Mouse (Mus musculus) liver, embryonic 14.5 days (tissue): ENCODE results near the gene Tmem270.

Experiments
- CTCF ChIP-seq: IDR thresholded peaks from 2 replicates; pipeline ENCODE4 v1.5.1; 2016; ENCODE audit warnings: antibody characterized with exemption, low read depth, control low read depth
- EP300 ChIP-seq: IDR thresholded peaks from 2 replicates; pipeline ENCODE4 v1.6.1; 2016; ENCODE audit warnings: antibody characterized with exemption, low read depth

DNA sequence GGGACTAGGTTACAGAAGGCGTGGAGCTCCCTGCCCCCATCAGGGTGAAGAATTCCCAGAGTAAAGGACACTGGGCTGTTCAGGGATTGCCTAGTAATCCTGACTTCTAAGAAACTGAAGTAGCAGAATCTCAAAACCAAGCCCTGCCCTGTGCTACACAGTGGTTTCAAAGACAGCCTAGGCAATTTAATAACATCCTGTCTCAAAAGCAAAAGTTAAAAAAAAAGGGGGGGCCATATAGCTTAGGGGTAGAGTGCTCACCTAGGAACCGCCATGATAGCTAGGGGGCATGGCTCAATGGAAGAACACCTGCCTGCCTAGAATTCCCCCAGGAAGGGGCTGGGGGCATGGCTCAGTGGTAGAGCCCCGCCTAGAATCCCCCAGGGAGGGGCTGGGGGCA lies 32.5 kb upstream of the Tmem270 start:
- TF ChIP-seq CTCF = no peak
- no peak for TF ChIP-seq EP300
